Mouse (Mus musculus) embryonic facial prominence, embryonic 14.5 days (tissue): ENCODE measurements at regions not wholly inside any gene's neighbourhood (a gene's known extent, or its start where the extent isn't known, plus 50 kb on each side); places are given as distances from the start of the nearest gene placed in this dataset.

ENCODE experiments used
- ATAC-seq: fragments of 200-750 bp; cut with Nextera tagmentation; 2 replicates; pipeline ENCODE4 v1.8.0; 2017; ENCODE audit warnings: low read depth, moderate number of reproducible peaks, moderate TSS enrichment
- DNase-seq: peaks from one replicate; pipeline ENCODE4 v3.0.0-alpha.2; 2015; ENCODE audit warnings: low spot score
- H3K27ac ChIP-seq: fragments of 300-500 bp; sonication (generic); replicated peaks from 2 replicates; pipeline ENCODE4 v1.5.1; 2014; ENCODE audit warnings: low read depth, mild to moderate bottlenecking, low read length, moderate library complexity
- H3K27me3 ChIP-seq: fragments of 300-500 bp; sonication (generic); replicated peaks from 2 replicates; pipeline ENCODE4 v1.6.1; 2014; ENCODE audit warnings: low read length; ENCODE audit not compliant: control insufficient read depth, insufficient read depth
- H3K36me3 ChIP-seq: fragments of 300-500 bp; sonication (generic); 2 replicates; pipeline ENCODE4 v1.6.1; 2014; ENCODE audit warnings: low read length, mixed read lengths; ENCODE audit not compliant: control insufficient read depth, insufficient read depth
- H3K4me1 ChIP-seq: fragments of 300-500 bp; sonication (generic); 2 replicates; pipeline ENCODE4 v1.6.1; 2014; ENCODE audit warnings: antibody characterized with exemption, low read length; ENCODE audit not compliant: control insufficient read depth, insufficient read depth
- H3K4me2 ChIP-seq: fragments of 300-500 bp; sonication (generic); 2 replicates; pipeline ENCODE4 v1.6.1; 2014; ENCODE audit warnings: low read depth, mild to moderate bottlenecking, low read length, moderate library complexity, mixed read lengths
- H3K4me3 ChIP-seq: fragments of 300-500 bp; sonication (generic); 2 replicates; pipeline ENCODE4 v1.5.1; 2014; ENCODE audit warnings: low read depth, mild to moderate bottlenecking, low read length
- H3K9ac ChIP-seq: fragments of 300-500 bp; sonication (generic); 2 replicates; pipeline ENCODE4 v1.6.1; 2014; ENCODE audit warnings: low read depth, mild to moderate bottlenecking, low read length, moderate library complexity, mixed read lengths
- H3K9me3 ChIP-seq: fragments of 300-500 bp; sonication (generic); 2 replicates; pipeline ENCODE4 v1.6.1; 2016; ENCODE audit warnings: low read length; ENCODE audit not compliant: control insufficient read depth
- WGBS: fragments of 180-500 bp; shearing (Covaris S2); extraction: QIAGEN DNeasy Blood & Tissue Kit; methylation state at CpG from one replicate; pipeline ENCODE4 v1.1.7; 2014; 5-methylcytosine and 5-hydroxymethylcytosine counted together

GRCm38 (mm10) chr9:35336701-35337055, 69.0 kb downstream of the Rpusd4 start:
- no peak for DNase-seq
- Histone ChIP-seq H3K9ac (no peak overlapping the region), H3K9me3 (no peaks in the 10 kb centered on the region), H3K27ac (peak overlapping the region; percentile 81), H3K4me2 (no peak overlapping the region), H3K4me1 (peaks cover 89% of the 10 kb centered on the region), H3K36me3 (no peaks in the 10 kb centered on the region), H3K4me3 (no peak overlapping the region), H3K27me3 (no peaks in the 10 kb centered on the region)
- ATAC-seq, result no peak
- 63% methylated on average over 5 of the region's 5 CpGs for WGBS

GRCm38 (mm10) chr9:35338858-35339257, 71.2 kb downstream of the Rpusd4 start:
- 70% methylated on average over 5 of the region's 5 CpGs for WGBS
- ATAC-seq (no peak), DNase-seq (peak; percentile 52)
- Histone ChIP-seq H3K4me3 (no peak overlapping the region), H3K27ac (peak overlapping the region; percentile 79; the same call in 1 of the 2 replicates), H3K36me3 (no peaks in the 10 kb centered on the region), H3K4me2 (no peak overlapping the region), H3K9ac (no peak overlapping the region), H3K9me3 (no peaks in the 10 kb centered on the region), H3K27me3 (no peaks in the 10 kb centered on the region), H3K4me1 (peaks cover 88% of the 10 kb centered on the region)

- WGBS, result 31% methylated on average over 10 of the region's 10 CpGs
- H3K27me3 ChIP-seq, result no peaks in the 10 kb centered on the region
- peaks cover 84% of the 10 kb centered on the region for H3K4me1 ChIP-seq
- H3K27ac ChIP-seq, result peak overlapping the region; percentile 79
- no peak for ATAC-seq
- no peak overlapping the region for H3K4me2 ChIP-seq
- no peak overlapping the region for H3K9ac ChIP-seq
- H3K36me3 ChIP-seq, result no peaks in the 10 kb centered on the region
- no peaks in the 10 kb centered on the region for H3K9me3 ChIP-seq
- DNase-seq, result peak; percentile 85
- no peak overlapping the region for H3K4me3 ChIP-seq
Observed at GRCm38 (mm10) chr9:35339492-35340262, 72.0 kb downstream of the Rpusd4 start.

- H3K9ac ChIP-seq, result no peak overlapping the region
- WGBS, result 61% methylated on average over 4 of the region's 4 CpGs
- H3K27ac ChIP-seq, result peak overlapping the region; percentile 79
- no peak overlapping the region for H3K4me3 ChIP-seq
- H3K4me1 ChIP-seq, result peaks cover 80% of the 10 kb centered on the region
- no peaks in the 10 kb centered on the region for H3K27me3 ChIP-seq
- H3K9me3 ChIP-seq, result no peaks in the 10 kb centered on the region
- ATAC-seq (no peak), DNase-seq (no peak)
- no peaks in the 10 kb centered on the region for H3K36me3 ChIP-seq
- no peak overlapping the region for H3K4me2 ChIP-seq
Observed at GRCm38 (mm10) chr9:35340263-35340573, 72.6 kb downstream of the Rpusd4 start.

GRCm38 (mm10) chr9:35340811-35341210, 73.1 kb downstream of the Rpusd4 start:
- no peaks in the 10 kb centered on the region for H3K27me3 ChIP-seq
- H3K4me2 ChIP-seq, result no peak overlapping the region
- peak; percentile 83 for DNase-seq
- no peak overlapping the region for H3K4me3 ChIP-seq
- no peaks in the 10 kb centered on the region for H3K36me3 ChIP-seq
- no peaks in the 10 kb centered on the region for H3K9me3 ChIP-seq
- 30% methylated on average over 3 of the region's 3 CpGs for WGBS
- H3K27ac ChIP-seq, result peak overlapping the region; percentile 79
- no peak overlapping the region for H3K9ac ChIP-seq
- peak; percentile 64 for ATAC-seq
- peaks cover 76% of the 10 kb centered on the region for H3K4me1 ChIP-seq

GRCm38 (mm10) chr9:35341386-35341785, 73.7 kb downstream of the Rpusd4 start:
- no peak for DNase-seq
- Histone ChIP-seq H3K9me3 (no peaks in the 10 kb centered on the region), H3K36me3 (no peaks in the 10 kb centered on the region), H3K4me3 (no peak overlapping the region), H3K4me2 (no peak overlapping the region), H3K9ac (no peak overlapping the region), H3K27me3 (no peaks in the 10 kb centered on the region), H3K4me1 (peaks cover 71% of the 10 kb centered on the region), H3K27ac (peak overlapping the region; percentile 79)
- ATAC-seq, result no peak
- WGBS, result 67% methylated on average over 5 of the region's 5 CpGs

- Histone ChIP-seq H3K9ac (no peak overlapping the region), H3K27me3 (no peaks in the 10 kb centered on the region), H3K36me3 (no peaks in the 10 kb centered on the region), H3K4me2 (no peak overlapping the region), H3K27ac (peak overlapping the region; percentile 79), H3K4me1 (peaks cover 70% of the 10 kb centered on the region), H3K4me3 (no peak overlapping the region), H3K9me3 (no peaks in the 10 kb centered on the region)
- DNase-seq, result peak; percentile 87
- peak; percentile 64 for ATAC-seq
- 28% methylated on average over 2 of the region's 2 CpGs for WGBS
Observed at GRCm38 (mm10) chr9:35342436-35342835, 74.8 kb downstream of the Rpusd4 start.

GRCm38 (mm10) chr9:35343336-35343735, 75.7 kb downstream of the Rpusd4 start:
- H3K4me2 ChIP-seq, result no peak overlapping the region
- H3K36me3 ChIP-seq, result no peaks in the 10 kb centered on the region
- H3K4me3 ChIP-seq, result no peak overlapping the region
- H3K4me1 ChIP-seq, result peaks cover 68% of the 10 kb centered on the region
- no peaks in the 10 kb centered on the region for H3K9me3 ChIP-seq
- H3K27me3 ChIP-seq, result no peaks in the 10 kb centered on the region
- DNase-seq (no peak), ATAC-seq (no peak)
- H3K9ac ChIP-seq, result no peak overlapping the region
- peak overlapping the region; percentile 79; the same call in 1 of the 2 replicates for H3K27ac ChIP-seq

- Histone ChIP-seq H3K9ac (no peak overlapping the region), H3K27ac (0 out of 2 replicates have a peak overlapping the region, but pooled peaks have one; percentile 11), H3K4me1 (peaks cover 57% of the 10 kb centered on the region), H3K9me3 (no peaks in the 10 kb centered on the region), H3K4me2 (no peak overlapping the region), H3K27me3 (no peaks in the 10 kb centered on the region), H3K36me3 (no peaks in the 10 kb centered on the region), H3K4me3 (no peak overlapping the region)
- 42% methylated on average over 6 of the region's 6 CpGs for WGBS
- DNase-seq (peak; percentile 65), ATAC-seq (no peak)
Observed at GRCm38 (mm10) chr9:35344374-35344773, 76.6 kb upstream of the Cdon start.
